Comparison of ENCODE assay signal across 26 mouse cellular contexts in genomic region chr2:10901926-10902325, GRCm38 (mm10).
A peak's percentile ranks its signal among the peaks of the same experiment; 100 is the strongest.
DNase-seq lines count a peak whose midpoint lies in the region; ATAC-seq lines count a peak whose summit lies in the region.
"Had no signal": no experiment of that assay in that cellular context is flagged by ENCODE, and none has a peak within 500 bp of the region (broad histone marks: within the 10 kb centered on the region; RNA-seq: fewer than 3 reads in every experiment).

No protein-coding gene starts in this region.

- no peak for ATAC-seq in forebrain, embryonic 14.5 days
- ATAC-seq in forebrain, embryonic 15.5 days (replicated peaks), result no peak
- ATAC-seq: forebrain, embryonic 16.5 days; hindbrain, postnatal 0 days; inflammation-experienced regulatory T-cells, adult 6 months; intestine, embryonic 16.5 days had no signal

- H3K36me3 ChIP-seq in forebrain, embryonic 14.5 days (ENCODE audit: control insufficient read depth, insufficient read depth, low read length), result no peaks in the 10 kb centered on the region
- H3K36me3 ChIP-seq in forebrain, embryonic 15.5 days, result no peaks in the 10 kb centered on the region
- H3K36me3 ChIP-seq: embryonic facial prominence, embryonic 12.5 days; embryonic facial prominence, embryonic 15.5 days; G1E; heart, embryonic 10.5 days; heart, embryonic 13.5 days had no signal

- no peaks in the 10 kb centered on the region for H3K9me3 ChIP-seq in forebrain, embryonic 14.5 days (replicated peaks; ENCODE audit: control insufficient read depth, low read length)
- H3K9me3 ChIP-seq in forebrain, embryonic 15.5 days, result no peaks in the 10 kb centered on the region
- H3K9me3 ChIP-seq: embryonic facial prominence, embryonic 12.5 days; embryonic facial prominence, embryonic 15.5 days; G1E; heart, embryonic 10.5 days; heart, embryonic 13.5 days had no signal

- DNase-seq in cerebellum, postnatal 14 days, result peak; percentile 76 to 78
- no peak for DNase-seq in cerebellum, adult 9-10 months
- peak; percentile 10 for DNase-seq in forebrain, embryonic 14.5 days (ENCODE audit: low spot score)
- DNase-seq in Muller cell, postnatal 12 days (ENCODE audit: inconsistent ontology term), result peak; percentile 19
- no peak for DNase-seq in urinary bladder, postnatal 4 days (ENCODE audit: low spot score in 2 of 2)
- DNase-seq: adrenal gland, adult 2 months; adrenal gland, postnatal 14 days; B cell, adult 2 months; gastrocnemius, postnatal 10 days; gastrocnemius, postnatal 36 days; heart, adult 2 months; heart, postnatal 14 days; heart, postnatal 4 days; kidney, adult 18-20 months had no signal

- no peaks in the 10 kb centered on the region for H3K4me1 ChIP-seq in forebrain, embryonic 14.5 days (ENCODE audit: control insufficient read depth, insufficient read depth, low read length)
- H3K4me1 ChIP-seq in forebrain, embryonic 15.5 days, result no peaks in the 10 kb centered on the region
- H3K4me1 ChIP-seq: embryonic facial prominence, embryonic 12.5 days; embryonic facial prominence, embryonic 15.5 days; heart, embryonic 10.5 days; heart, embryonic 13.5 days had no signal

- H3K27ac ChIP-seq in forebrain, embryonic 14.5 days (ENCODE audit: low read depth, low read length), result no peak overlapping the region
- H3K27ac ChIP-seq in forebrain, embryonic 15.5 days (replicated peaks), result no peak overlapping the region
- H3K27ac ChIP-seq: embryonic facial prominence, embryonic 12.5 days; embryonic facial prominence, embryonic 15.5 days; heart, adult 2 months; heart, embryonic 10.5 days; heart, embryonic 13.5 days; hindbrain, embryonic 14.5 days; hindbrain, postnatal 0 days had no signal

- no peak overlapping the region for H3K9ac ChIP-seq in forebrain, embryonic 14.5 days (ENCODE audit: low read length)
- no peak overlapping the region for H3K9ac ChIP-seq in forebrain, embryonic 15.5 days (replicated peaks)
- H3K9ac ChIP-seq: embryonic facial prominence, embryonic 12.5 days; embryonic facial prominence, embryonic 15.5 days; heart, embryonic 13.5 days; hindbrain, embryonic 14.5 days had no signal

- no peaks in the 10 kb centered on the region for H3K27me3 ChIP-seq in forebrain, embryonic 14.5 days (replicated peaks; ENCODE audit: control insufficient read depth, insufficient read depth, low read length)
- H3K27me3 ChIP-seq in forebrain, embryonic 15.5 days, result no peaks in the 10 kb centered on the region
- H3K27me3 ChIP-seq: CH12.LX; embryonic facial prominence, embryonic 12.5 days; embryonic facial prominence, embryonic 15.5 days; heart, embryonic 13.5 days had no signal

- 58% methylated on average over 3 of the region's 3 CpGs for WGBS in forebrain, embryonic 14.5 days
- WGBS in forebrain, embryonic 15.5 days, result 63% methylated on average over 3 of the region's 3 CpGs

- no peak overlapping the region for H3K4me3 ChIP-seq in forebrain, embryonic 14.5 days (ENCODE audit: low read depth, low read length)
- no peak overlapping the region for H3K4me3 ChIP-seq in forebrain, embryonic 15.5 days
- H3K4me3 ChIP-seq: embryonic facial prominence, embryonic 12.5 days; embryonic facial prominence, embryonic 15.5 days; heart, adult 2 months; heart, embryonic 10.5 days; heart, embryonic 13.5 days had no signal

- H3K4me2 ChIP-seq in forebrain, embryonic 14.5 days (ENCODE audit: low read length), result no peak overlapping the region
- no peak overlapping the region for H3K4me2 ChIP-seq in forebrain, embryonic 15.5 days (replicated peaks)
- H3K4me2 ChIP-seq: embryonic facial prominence, embryonic 12.5 days; embryonic facial prominence, embryonic 15.5 days; heart, embryonic 13.5 days; hindbrain, embryonic 14.5 days had no signal

Comparison
In these comparisons a context has a peak if more than half of its experiments do, and no peak if none do; other contexts are left out.
1. DNase-seq: peak in cerebellum, postnatal 14 days (2 of 2), forebrain, embryonic 14.5 days (single experiment) and Muller cell, postnatal 12 days (single experiment); none in cerebellum, adult 9-10 months (single experiment) and urinary bladder, postnatal 4 days (0 of 2).